Mouse (Mus musculus) lung, postnatal 0 days (tissue): ENCODE results near the gene Ostf1.

Experiments
- CTCF ChIP-seq: IDR thresholded peaks from 2 replicates; pipeline ENCODE4 v1.5.1; 2016; ENCODE audit warnings: antibody characterized with exemption, mild to moderate bottlenecking
- EP300 ChIP-seq: IDR thresholded peaks from 2 replicates; pipeline ENCODE4 v1.6.1; 2016; ENCODE audit warnings: antibody characterized with exemption, mild to moderate bottlenecking, control low read depth

GRCm38 (mm10) chr19:18661683-18662082 is 30.1 kb upstream of the Ostf1 start:
- no peak for TF ChIP-seq EP300
- TF ChIP-seq CTCF = no peak
